Mouse (Mus musculus) MEL (cell line): Measurements from ENCODE around the gene Klf15.

ENCODE experiments used
- CTCF ChIP-seq, 3 experiments: IDR thresholded peaks in 2 of 3; conservative IDR thresholded peaks in 1 of 3; 2 replicates each; pipeline ENCODE4 v1.5.1; 2011 to 2012; ENCODE audit warnings: low read length in 3 of 3, low read depth in 2 of 3, mild to moderate bottlenecking in 2 of 3, improper control_type of control experiment in 1 of 3, inconsistent platforms in 1 of 3, mixed read lengths in 1 of 3, moderate library complexity in 1 of 3; ENCODE audit not compliant: control insufficient read depth in 1 of 3, insufficient read depth in 1 of 3, poor library complexity in 1 of 3, severe bottlenecking in 1 of 3
- E2F4 ChIP-seq: IDR thresholded peaks from 2 replicates; pipeline ENCODE4 v1.6.1; 2011; ENCODE audit warnings: low read depth, low read length, improper control_type of control experiment, borderline replicate concordance
- MEF2A ChIP-seq: IDR thresholded peaks from 2 replicates; pipeline ENCODE4 v1.6.1; 2014; ENCODE audit warnings: low read depth, mild to moderate bottlenecking, inconsistent platforms, low read length, improper control_type of control experiment; ENCODE audit not compliant: poor library complexity, insufficient replicate concordance, severe bottlenecking; ENCODE audit errors: extremely low read depth

DNA sequence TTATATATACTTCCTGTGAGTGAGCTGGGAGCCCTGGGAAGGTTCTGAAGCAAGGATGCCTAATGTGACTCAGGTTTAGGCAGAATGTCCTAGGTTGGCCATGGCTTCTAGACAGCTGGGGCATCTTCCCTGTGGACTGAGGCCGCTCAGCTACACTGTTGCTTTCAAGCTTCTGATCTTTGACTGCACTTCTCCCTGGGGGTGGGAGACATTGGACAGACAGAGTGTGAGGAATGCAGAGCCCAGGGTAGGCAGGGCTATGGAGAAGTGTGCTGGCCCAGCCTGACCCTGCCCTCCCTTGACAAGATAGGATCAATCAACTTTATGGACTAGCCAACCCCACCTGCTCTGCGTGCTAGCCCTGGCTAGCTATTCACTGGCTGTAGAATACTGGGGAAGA lies 1.2 kb upstream of the Klf15 start:
- TF ChIP-seq CTCF (IDR thresholded peaks at IDR 0.05 in 2 of 3, conservative IDR thresholded peaks at IDR 0.05 in 1 of 3; ENCODE audit: control insufficient read depth in 1 of 3, insufficient read depth in 1 of 3, low read depth in 2 of 3, low read length in 3 of 3, poor library complexity in 1 of 3, severe bottlenecking in 1 of 3): no peak
- no peak for TF ChIP-seq E2F4
- no peak for TF ChIP-seq MEF2A
